In genomic region chr10:120820781-120821300, GRCm38 (mm10) we compare ENCODE assay signal across 22 mouse cellular contexts.
A peak's percentile ranks its signal among the peaks of the same experiment; 100 is the strongest.
DNase-seq lines count a peak whose midpoint lies in the region; ATAC-seq and TF ChIP-seq lines count a peak whose summit lies in the region.
"Had no signal": no experiment of that assay in that cellular context is flagged by ENCODE, and none has a peak within 500 bp of the region (broad histone marks: within the 10 kb centered on the region; RNA-seq: fewer than 3 reads in every experiment).

No protein-coding gene starts in this region.

- H3K9me3 ChIP-seq in midbrain, embryonic 16.5 days (replicated peaks; ENCODE audit: control insufficient read depth, low read length, poor library complexity, severe bottlenecking), result no peaks in the 10 kb centered on the region
- H3K9me3 ChIP-seq in midbrain, postnatal 0 days (ENCODE audit: low read length), result no peaks in the 10 kb centered on the region
- H3K9me3 ChIP-seq in embryonic facial prominence, embryonic 15.5 days (replicated peaks), result no peaks in the 10 kb centered on the region
- H3K9me3 ChIP-seq in forebrain, postnatal 0 days (ENCODE audit: low read length), result no peaks in the 10 kb centered on the region
- no peaks in the 10 kb centered on the region for H3K9me3 ChIP-seq in stomach, embryonic 16.5 days (replicated peaks; ENCODE audit: control insufficient read depth, low read length)
- H3K9me3 ChIP-seq: heart, embryonic 15.5 days; hindbrain, embryonic 10.5 days; liver, embryonic 12.5 days; lung, embryonic 15.5 days had no signal

- no peak overlapping the region for H3K4me3 ChIP-seq in midbrain, embryonic 16.5 days (ENCODE audit: low read depth, low read length)
- no peak overlapping the region for H3K4me3 ChIP-seq in midbrain, postnatal 0 days (ENCODE audit: low read depth, low read length)
- H3K4me3 ChIP-seq in embryonic facial prominence, embryonic 15.5 days (replicated peaks), result no peak overlapping the region
- H3K4me3 ChIP-seq in forebrain, postnatal 0 days (ENCODE audit: low read depth, low read length), result no peak overlapping the region
- H3K4me3 ChIP-seq in stomach, embryonic 16.5 days (replicated peaks; ENCODE audit: low read length), result no peak overlapping the region
- H3K4me3 ChIP-seq: heart, adult 2 months; heart, embryonic 15.5 days; hindbrain, embryonic 10.5 days; layer of hippocampus, adult 2 months; left cerebral cortex, adult 2 months; liver, embryonic 12.5 days; lung, embryonic 15.5 days had no signal

- no peak for DNase-seq in midbrain, postnatal 0 days (ENCODE audit: low spot score)
- DNase-seq in forebrain, postnatal 0 days, result peak; percentile 14
- DNase-seq in left cerebral cortex, adult 8-10 months (ENCODE audit: low spot score in 2 of 2), result no peak
- no peak for DNase-seq in urinary bladder, postnatal 36 days (ENCODE audit: low spot score in 2 of 2)
- DNase-seq: cerebellum, postnatal 14 days; gastrocnemius, postnatal 10 days; heart, adult 2 months; kidney, postnatal 10 days; midbrain, embryonic 14.5 days; thymus, postnatal 14 days had no signal

- no peak for TF ChIP-seq CTCF in midbrain, postnatal 0 days (IDR thresholded peaks at IDR 0.05)
- no peak for TF ChIP-seq CTCF in forebrain, postnatal 0 days (IDR thresholded peaks at IDR 0.05; ENCODE audit: low read depth)

- no peak overlapping the region for H3K9ac ChIP-seq in midbrain, embryonic 16.5 days (ENCODE audit: low read depth, low read length)
- H3K9ac ChIP-seq in midbrain, postnatal 0 days (replicated peaks; ENCODE audit: low read length, poor library complexity, severe bottlenecking), result no peak overlapping the region
- no peak overlapping the region for H3K9ac ChIP-seq in embryonic facial prominence, embryonic 15.5 days
- H3K9ac ChIP-seq in forebrain, postnatal 0 days, result no peak overlapping the region
- H3K9ac ChIP-seq in stomach, embryonic 16.5 days (ENCODE audit: low read length), result no peak overlapping the region
- H3K9ac ChIP-seq: heart, embryonic 15.5 days; liver, embryonic 12.5 days; lung, embryonic 15.5 days had no signal

- H3K27ac ChIP-seq in midbrain, embryonic 16.5 days (ENCODE audit: low read length), result no peak overlapping the region
- no peak overlapping the region for H3K27ac ChIP-seq in midbrain, postnatal 0 days (ENCODE audit: low read depth, low read length)
- H3K27ac ChIP-seq in embryonic facial prominence, embryonic 15.5 days (replicated peaks), result no peak overlapping the region
- no peak overlapping the region for H3K27ac ChIP-seq in forebrain, postnatal 0 days (ENCODE audit: low read depth, low read length)
- H3K27ac ChIP-seq in stomach, embryonic 16.5 days (ENCODE audit: low read length), result peak overlapping the region; percentile 34; the same call in 1 of the 2 replicates
- H3K27ac ChIP-seq: heart, adult 2 months; heart, embryonic 15.5 days; hindbrain, embryonic 10.5 days; layer of hippocampus, adult 2 months; left cerebral cortex, adult 2 months; liver, embryonic 12.5 days; lung, embryonic 15.5 days; macrophage had no signal

- H3K27me3 ChIP-seq in midbrain, embryonic 16.5 days (ENCODE audit: control insufficient read depth, insufficient read depth, low read depth, low read length), result no peaks in the 10 kb centered on the region
- H3K27me3 ChIP-seq in midbrain, postnatal 0 days (ENCODE audit: insufficient read depth, low read length), result no peaks in the 10 kb centered on the region
- H3K27me3 ChIP-seq in embryonic facial prominence, embryonic 15.5 days, result no peaks in the 10 kb centered on the region
- H3K27me3 ChIP-seq in forebrain, postnatal 0 days (ENCODE audit: insufficient read depth, low read length), result no peaks in the 10 kb centered on the region; the same call in 1 of the 2 replicates
- H3K27me3 ChIP-seq in stomach, embryonic 16.5 days (ENCODE audit: control insufficient read depth, insufficient read depth, low read length), result no peaks in the 10 kb centered on the region
- H3K27me3 ChIP-seq: heart, embryonic 15.5 days; liver, embryonic 12.5 days; lung, embryonic 15.5 days had no signal

- no peaks in the 10 kb centered on the region for H3K36me3 ChIP-seq in midbrain, embryonic 16.5 days (ENCODE audit: control insufficient read depth, insufficient read depth, low read length)
- no peaks in the 10 kb centered on the region for H3K36me3 ChIP-seq in midbrain, postnatal 0 days (ENCODE audit: insufficient read depth, low read length)
- H3K36me3 ChIP-seq in embryonic facial prominence, embryonic 15.5 days, result no peaks in the 10 kb centered on the region
- H3K36me3 ChIP-seq in forebrain, postnatal 0 days (ENCODE audit: insufficient read depth), result no peaks in the 10 kb centered on the region
- no peaks in the 10 kb centered on the region for H3K36me3 ChIP-seq in stomach, embryonic 16.5 days (ENCODE audit: control insufficient read depth, insufficient read depth, low read length)
- H3K36me3 ChIP-seq: G1E; hindbrain, embryonic 10.5 days; liver, embryonic 12.5 days; lung, embryonic 15.5 days had no signal

- ATAC-seq in midbrain, embryonic 16.5 days, result no peak
- ATAC-seq in midbrain, postnatal 0 days (ENCODE audit: low FRiP score), result no peak
- no peak; the same call in 1 of the 2 replicates for ATAC-seq in embryonic facial prominence, embryonic 15.5 days (ENCODE audit: insufficient number of reproducible peaks, low FRiP score, low TSS enrichment, low read depth)
- no peak for ATAC-seq in forebrain, postnatal 0 days
- no peak for ATAC-seq in stomach, embryonic 16.5 days (ENCODE audit: insufficient read depth, low FRiP score)
- ATAC-seq: intestine, postnatal 0 days; liver, embryonic 12.5 days had no signal

- peak overlapping the region; percentile 19 for H3K4me2 ChIP-seq in midbrain, embryonic 16.5 days (ENCODE audit: low read length)
- H3K4me2 ChIP-seq in midbrain, postnatal 0 days (ENCODE audit: low read depth, low read length, poor library complexity, severe bottlenecking), result no peak overlapping the region
- H3K4me2 ChIP-seq in embryonic facial prominence, embryonic 15.5 days (replicated peaks), result peak overlapping the region; percentile 28; the same call in 1 of the 2 replicates
- H3K4me2 ChIP-seq in forebrain, postnatal 0 days (ENCODE audit: low read depth), result no peak overlapping the region; the same call in 1 of the 2 replicates
- H3K4me2 ChIP-seq in stomach, embryonic 16.5 days (ENCODE audit: low read depth, low read length), result no peak overlapping the region
- H3K4me2 ChIP-seq: heart, embryonic 15.5 days had no signal

- 15% methylated on average over 12 of the region's 12 CpGs for WGBS in midbrain, embryonic 16.5 days
- WGBS in midbrain, postnatal 0 days, result 23% methylated on average over 12 of the region's 12 CpGs
- 19% methylated on average over 12 of the region's 12 CpGs for WGBS in embryonic facial prominence, embryonic 15.5 days
- 7% methylated on average over 12 of the region's 12 CpGs for WGBS in forebrain, postnatal 0 days
- 50% methylated on average over 12 of the region's 12 CpGs for WGBS in stomach, embryonic 16.5 days

- H3K4me1 ChIP-seq in midbrain, embryonic 16.5 days (ENCODE audit: control insufficient read depth, insufficient read depth, low read length), result peaks cover 8% of the 10 kb centered on the region; the same call in 1 of the 2 replicates
- H3K4me1 ChIP-seq in midbrain, postnatal 0 days (ENCODE audit: insufficient read depth, low read length), result no peaks in the 10 kb centered on the region
- H3K4me1 ChIP-seq in embryonic facial prominence, embryonic 15.5 days, result peaks cover 14% of the 10 kb centered on the region; the same call in 1 of the 2 replicates
- 0 out of 2 replicates have a peak, but pooled peaks cover 5% of the 10 kb centered on the region for H3K4me1 ChIP-seq in forebrain, postnatal 0 days (ENCODE audit: insufficient read depth)
- H3K4me1 ChIP-seq in stomach, embryonic 16.5 days (ENCODE audit: control insufficient read depth, insufficient read depth, low read length), result peaks cover 10% of the 10 kb centered on the region

Comparison
In these comparisons a context has a peak if more than half of its experiments do, and no peak if none do; other contexts are left out.
1. H3K4me2 ChIP-seq: peak in midbrain, embryonic 16.5 days (single experiment) and embryonic facial prominence, embryonic 15.5 days (single experiment); none in midbrain, postnatal 0 days (single experiment), forebrain, postnatal 0 days (single experiment) and stomach, embryonic 16.5 days (single experiment).